Mouse (Mus musculus): Measurements from ENCODE around the gene Lrtm1. TPM values are rescaled to one million over a fixed set of nuclear protein-coding genes. Genes with fewer than 3 reads are reported as not detected.

Gene Lrtm1
- polyA plus RNA-seq, 1 experiment = 0.55 TPM

DNA sequence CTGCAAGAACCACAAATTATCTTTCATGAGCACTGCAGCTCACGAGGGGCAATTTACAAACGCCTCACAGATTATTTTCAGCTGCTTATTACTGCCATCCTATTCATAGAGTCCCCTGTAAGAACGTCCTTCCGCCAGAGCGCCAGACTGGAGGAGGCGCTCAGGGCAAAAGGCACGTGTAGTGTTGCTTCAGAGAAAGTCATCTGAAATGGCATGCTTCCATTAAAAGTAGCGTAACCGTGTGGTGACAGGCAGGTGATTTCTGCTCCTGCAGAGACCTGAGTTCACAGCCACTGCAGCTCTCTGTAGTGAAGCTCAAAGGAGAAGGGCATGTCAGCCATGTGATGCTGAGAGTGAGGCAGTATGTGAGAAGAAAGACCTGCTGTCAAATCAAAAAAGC lies 12.5 kb downstream of the Lrtm1 start:
- Histone ChIP-seq H3K27ac (ENCODE audit: insufficient read depth, low read depth, low read length) (no peak overlapping the region), H3K27me3 (replicated peaks; ENCODE audit: control insufficient read depth, insufficient read depth, low read length) (no peaks in the 10 kb centered on the region), H3K4me1 (ENCODE audit: control insufficient read depth, insufficient read depth, low read length) (no peaks in the 10 kb centered on the region), H3K4me3 (ENCODE audit: insufficient read depth, low read depth, low read length) (no peak overlapping the region), H3K36me3 (ENCODE audit: control insufficient read depth, insufficient read depth, low read length) (no peaks in the 10 kb centered on the region)
- WGBS = 67% methylated on average over 9 of the region's 9 CpGs
- no peak for DNase-seq
- TF ChIP-seq POLR2A (IDR thresholded peaks at IDR 0.05; ENCODE audit: low read depth, low read length) (no peak), CTCF (conservative IDR thresholded peaks at IDR 0.05; ENCODE audit: insufficient read depth, insufficient read length, low read depth, low read length) (no peak)

DNA sequence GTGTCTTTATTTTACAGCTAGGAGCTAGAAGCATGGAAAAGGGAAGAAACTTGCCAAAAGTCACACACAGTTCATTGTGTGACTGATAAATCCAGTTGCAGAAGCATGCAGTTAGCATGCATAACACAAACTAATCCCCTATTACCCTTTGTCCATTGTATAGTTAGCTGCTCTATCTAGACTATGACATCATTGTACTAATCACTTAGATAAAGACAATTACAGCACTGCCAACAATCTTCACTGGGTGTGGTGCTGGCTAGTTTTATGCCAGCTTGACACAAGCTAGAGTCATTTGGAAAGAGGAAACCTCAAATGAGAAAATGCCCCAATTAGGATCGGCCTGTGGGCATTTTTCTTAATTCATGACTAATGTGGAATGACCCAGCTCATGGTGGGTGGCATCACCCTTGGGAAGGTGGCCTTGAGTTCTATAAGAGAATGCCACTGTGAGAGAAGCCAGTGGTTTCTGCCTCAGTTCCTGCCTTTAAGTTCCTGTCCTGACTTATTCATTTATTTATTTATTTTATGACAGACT lies 13.9 kb downstream of the Lrtm1 start:
- TF ChIP-seq POLR2A (IDR thresholded peaks at IDR 0.05; ENCODE audit: low read depth, low read length) (no peak), CTCF (conservative IDR thresholded peaks at IDR 0.05; ENCODE audit: insufficient read depth, insufficient read length, low read depth, low read length) (no peak)
- DNase-seq = no peak
- no peak overlapping the region for H3K27ac ChIP-seq (ENCODE audit: insufficient read depth, low read depth, low read length)
- no peaks in the 10 kb centered on the region for H3K27me3 ChIP-seq (replicated peaks; ENCODE audit: control insufficient read depth, insufficient read depth, low read length)
- no peaks in the 10 kb centered on the region for H3K36me3 ChIP-seq (ENCODE audit: control insufficient read depth, insufficient read depth, low read length)
- WGBS = 89% methylated on average over 1 of the region's 1 CpGs
- no peaks in the 10 kb centered on the region for H3K4me1 ChIP-seq (ENCODE audit: control insufficient read depth, insufficient read depth, low read length)
- no peak overlapping the region for H3K4me3 ChIP-seq (ENCODE audit: insufficient read depth, low read depth, low read length)

DNA sequence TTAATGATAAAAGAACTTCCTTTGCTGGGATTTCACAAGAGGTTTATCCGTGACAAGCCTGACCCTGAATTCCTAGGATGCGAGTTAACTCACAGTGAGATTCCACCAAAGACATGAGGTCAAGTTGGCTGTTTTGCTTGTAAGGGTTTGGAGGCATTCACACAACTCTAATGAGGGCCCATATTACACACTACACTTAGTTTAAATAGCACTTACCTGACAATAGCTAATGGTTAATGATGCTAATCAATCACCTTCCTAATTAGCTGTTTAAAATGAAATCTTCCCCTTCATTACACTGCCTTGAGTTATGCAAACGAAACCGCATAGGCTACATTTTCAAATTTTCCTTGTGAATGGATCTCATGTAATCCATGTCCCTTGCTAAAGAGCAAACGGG lies 20.2 kb downstream of the Lrtm1 start:
- H3K4me1 ChIP-seq (ENCODE audit: control insufficient read depth, insufficient read depth, low read length) = no peaks in the 10 kb centered on the region
- H3K27ac ChIP-seq (ENCODE audit: insufficient read depth, low read depth, low read length) = no peak overlapping the region
- no peaks in the 10 kb centered on the region for H3K27me3 ChIP-seq (replicated peaks; ENCODE audit: control insufficient read depth, insufficient read depth, low read length)
- no peak overlapping the region for H3K4me3 ChIP-seq (ENCODE audit: insufficient read depth, low read depth, low read length)
- WGBS = 74% methylated on average over 5 of the region's 5 CpGs
- H3K36me3 ChIP-seq (ENCODE audit: control insufficient read depth, insufficient read depth, low read length) = no peaks in the 10 kb centered on the region
- TF ChIP-seq POLR2A (IDR thresholded peaks at IDR 0.05; ENCODE audit: low read depth, low read length) (no peak), CTCF (conservative IDR thresholded peaks at IDR 0.05; ENCODE audit: insufficient read depth, insufficient read length, low read depth, low read length) (no peak)
- DNase-seq = no peak

DNA sequence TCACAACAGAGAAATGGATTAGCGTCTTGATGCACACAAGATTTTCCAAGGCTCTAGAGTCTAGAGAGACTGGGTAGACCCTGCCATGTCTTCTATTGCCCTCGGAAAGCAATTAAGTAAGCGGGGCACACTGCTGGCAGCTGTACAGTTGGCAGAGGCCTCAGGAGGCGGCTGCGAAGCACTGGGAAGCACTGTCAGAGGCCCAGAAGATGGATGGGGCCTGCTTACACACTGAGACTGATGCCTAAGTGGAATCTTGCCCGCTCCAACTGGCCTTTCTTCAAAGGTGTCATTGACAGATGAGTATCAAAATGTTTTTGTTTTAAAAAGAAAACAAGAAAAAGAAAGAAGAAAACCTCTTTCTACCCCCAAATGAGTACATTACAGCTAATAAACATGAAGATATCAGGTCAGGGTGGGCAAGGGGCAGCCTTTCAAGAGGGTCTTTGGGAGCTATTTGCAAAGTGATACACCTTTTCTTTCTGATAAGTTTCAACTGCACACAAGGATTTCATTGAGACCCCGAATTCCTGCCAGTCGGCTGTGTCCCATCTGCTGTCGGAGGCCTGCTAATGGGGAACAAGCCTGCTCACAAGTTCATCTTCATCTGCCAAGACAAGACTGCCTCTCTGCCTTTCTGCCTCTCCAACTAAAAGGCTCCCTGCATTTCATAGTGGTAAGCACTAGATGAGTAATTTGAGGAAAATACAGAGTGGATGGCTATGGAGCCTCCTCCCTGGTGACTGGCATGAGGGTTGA lies 22.8 kb downstream of the Lrtm1 start:
- peak; percentile 15 for DNase-seq
- Histone ChIP-seq H3K27ac (ENCODE audit: insufficient read depth, low read depth, low read length) (no peak overlapping the region), H3K4me3 (ENCODE audit: insufficient read depth, low read depth, low read length) (no peak overlapping the region), H3K27me3 (replicated peaks; ENCODE audit: control insufficient read depth, insufficient read depth, low read length) (no peaks in the 10 kb centered on the region), H3K4me1 (ENCODE audit: control insufficient read depth, insufficient read depth, low read length) (no peaks in the 10 kb centered on the region), H3K36me3 (ENCODE audit: control insufficient read depth, insufficient read depth, low read length) (no peaks in the 10 kb centered on the region)
- no peak for TF ChIP-seq CTCF (conservative IDR thresholded peaks at IDR 0.05; ENCODE audit: insufficient read depth, insufficient read length, low read depth, low read length)
- WGBS = 64% methylated on average over 9 of the region's 9 CpGs

DNA sequence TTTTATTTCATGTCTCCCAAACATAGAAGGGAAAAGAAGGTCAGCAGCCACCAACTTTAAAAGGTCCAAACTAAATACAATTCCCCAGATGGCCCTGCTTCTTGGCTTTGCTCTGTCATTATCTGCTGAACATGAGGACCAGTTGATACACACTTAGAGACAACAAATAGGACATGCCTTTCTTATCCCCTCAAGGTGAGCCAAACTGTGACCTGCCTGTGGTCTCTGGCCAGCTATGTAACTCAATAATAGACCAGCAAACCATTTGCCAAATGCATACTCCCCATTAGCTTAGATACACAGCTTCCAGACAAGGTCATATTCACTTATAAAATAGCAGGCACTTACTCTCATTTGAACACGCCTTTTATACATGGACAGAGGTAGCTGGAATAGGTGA lies 23.5 kb downstream of the Lrtm1 start:
- Histone ChIP-seq H3K27ac (ENCODE audit: insufficient read depth, low read depth, low read length) (no peak overlapping the region), H3K27me3 (replicated peaks; ENCODE audit: control insufficient read depth, insufficient read depth, low read length) (no peaks in the 10 kb centered on the region), H3K4me1 (ENCODE audit: control insufficient read depth, insufficient read depth, low read length) (no peaks in the 10 kb centered on the region), H3K4me3 (ENCODE audit: insufficient read depth, low read depth, low read length) (no peak overlapping the region), H3K36me3 (ENCODE audit: control insufficient read depth, insufficient read depth, low read length) (no peaks in the 10 kb centered on the region)
- TF ChIP-seq POLR2A (IDR thresholded peaks at IDR 0.05; ENCODE audit: low read depth, low read length) = no peak
- TF ChIP-seq CTCF (conservative IDR thresholded peaks at IDR 0.05; ENCODE audit: insufficient read depth, insufficient read length, low read depth, low read length) = no peak
- DNase-seq = no peak
- 88% methylated on average over 1 of the region's 1 CpGs for WGBS

DNA sequence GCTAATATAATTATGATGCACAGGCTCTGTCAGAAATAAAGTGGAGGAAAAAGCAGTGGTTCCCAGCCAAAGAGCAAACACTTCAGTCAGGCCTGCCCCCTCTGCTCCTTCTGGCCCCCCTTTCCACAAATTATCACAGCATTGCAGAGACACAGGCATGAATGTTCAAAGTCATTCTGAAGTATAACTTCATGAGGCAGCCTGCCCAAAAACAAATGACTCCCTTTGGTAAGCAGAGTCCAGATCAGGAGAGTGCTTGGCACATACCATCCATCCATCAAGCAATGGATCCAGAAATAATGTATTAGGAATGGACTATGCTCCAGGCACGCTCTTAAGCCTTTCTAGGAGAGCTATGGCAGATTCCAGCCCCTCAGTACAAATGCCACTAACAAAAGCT lies 24.3 kb downstream of the Lrtm1 start:
- 90% methylated on average over 1 of the region's 1 CpGs for WGBS
- DNase-seq = no peak
- no peaks in the 10 kb centered on the region for H3K4me1 ChIP-seq (ENCODE audit: control insufficient read depth, insufficient read depth, low read length)
- TF ChIP-seq CTCF (conservative IDR thresholded peaks at IDR 0.05; ENCODE audit: insufficient read depth, insufficient read length, low read depth, low read length) (no peak), POLR2A (IDR thresholded peaks at IDR 0.05; ENCODE audit: low read depth, low read length) (no peak)
- H3K27ac ChIP-seq (ENCODE audit: insufficient read depth, low read depth, low read length) = no peak overlapping the region
- no peaks in the 10 kb centered on the region for H3K27me3 ChIP-seq (replicated peaks; ENCODE audit: control insufficient read depth, insufficient read depth, low read length)
- H3K4me3 ChIP-seq (ENCODE audit: insufficient read depth, low read depth, low read length) = no peak overlapping the region
- no peaks in the 10 kb centered on the region for H3K36me3 ChIP-seq (ENCODE audit: control insufficient read depth, insufficient read depth, low read length)

DNA sequence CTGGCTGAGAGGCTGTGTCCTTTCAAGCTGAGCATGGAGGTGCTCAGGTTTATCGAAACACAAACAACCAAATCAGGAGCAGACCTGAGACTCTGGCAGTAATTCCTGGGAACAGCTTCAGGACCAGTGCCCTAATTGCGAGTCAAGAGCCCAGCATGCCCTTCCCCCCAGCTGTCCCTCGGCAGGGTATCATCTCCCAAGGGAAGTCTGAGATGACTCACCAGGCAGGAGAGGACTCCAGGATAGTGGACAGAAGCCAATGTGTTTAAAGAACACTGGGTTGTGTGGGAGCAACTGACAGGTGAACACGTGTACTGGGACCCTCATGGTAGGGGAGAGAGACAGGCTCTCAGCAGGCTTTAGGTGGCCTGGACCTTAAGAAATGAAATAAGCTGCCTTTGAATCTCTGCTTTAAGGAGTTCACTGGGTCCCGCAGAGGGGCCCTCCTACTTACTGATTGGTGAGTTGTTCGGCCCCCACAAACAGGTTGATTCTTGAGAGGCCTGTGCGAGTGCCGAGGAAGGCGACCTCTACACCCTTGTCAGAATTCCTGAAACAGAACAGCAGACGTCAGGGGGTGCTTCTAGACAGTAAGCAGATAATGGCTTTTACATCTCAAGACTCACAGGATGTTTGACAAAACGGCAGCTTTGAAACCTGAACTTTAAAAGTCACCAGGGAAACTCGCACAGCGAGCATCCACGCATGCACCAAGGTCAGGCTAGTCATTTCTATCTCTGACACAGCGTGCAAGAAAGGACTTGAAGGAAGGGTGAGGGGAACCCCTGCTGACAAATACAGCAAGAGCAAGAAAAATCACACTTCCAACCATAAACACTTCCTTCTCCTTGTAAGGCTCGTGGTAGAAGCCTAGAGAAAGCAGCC lies 34.2 kb downstream of the Lrtm1 start:
- TF ChIP-seq CTCF (conservative IDR thresholded peaks at IDR 0.05; ENCODE audit: insufficient read depth, insufficient read length, low read depth, low read length) (no peak), POLR2A (IDR thresholded peaks at IDR 0.05; ENCODE audit: low read depth, low read length) (no peak)
- no peak overlapping the region for H3K27ac ChIP-seq (ENCODE audit: insufficient read depth, low read depth, low read length)
- no peaks in the 10 kb centered on the region for H3K27me3 ChIP-seq (replicated peaks; ENCODE audit: control insufficient read depth, insufficient read depth, low read length)
- no peaks in the 10 kb centered on the region for H3K4me1 ChIP-seq (ENCODE audit: control insufficient read depth, insufficient read depth, low read length)
- no peaks in the 10 kb centered on the region for H3K36me3 ChIP-seq (ENCODE audit: control insufficient read depth, insufficient read depth, low read length)
- 47% methylated on average over 16 of the region's 16 CpGs for WGBS
- DNase-seq = no peak
- no peak overlapping the region for H3K4me3 ChIP-seq (ENCODE audit: insufficient read depth, low read depth, low read length)
